Mouse (Mus musculus) C2C12 (cell line): ENCODE data around the gene Shroom2.

Experiments used
- CTCF ChIP-seq: IDR thresholded peaks from one replicate; pipeline ENCODE4 v1.5.1; 2011; ENCODE audit not compliant: control insufficient read depth, insufficient read depth, insufficient read length
- FOSL1 ChIP-seq: IDR thresholded peaks from one replicate; pipeline ENCODE4 v1.8.0; 2011; ENCODE audit warnings: mild to moderate bottlenecking, low read length; ENCODE audit not compliant: poor library complexity, insufficient read depth, severe bottlenecking
- MAX ChIP-seq: IDR thresholded peaks from one replicate; pipeline ENCODE4 v1.6.1; 2011; ENCODE audit warnings: mild to moderate bottlenecking, control low read depth
- MYOD1 ChIP-seq: IDR thresholded peaks from one replicate; pipeline ENCODE4 v1.6.1; 2011; ENCODE audit warnings: low read depth; ENCODE audit not compliant: control insufficient read depth, insufficient read length

DNA sequence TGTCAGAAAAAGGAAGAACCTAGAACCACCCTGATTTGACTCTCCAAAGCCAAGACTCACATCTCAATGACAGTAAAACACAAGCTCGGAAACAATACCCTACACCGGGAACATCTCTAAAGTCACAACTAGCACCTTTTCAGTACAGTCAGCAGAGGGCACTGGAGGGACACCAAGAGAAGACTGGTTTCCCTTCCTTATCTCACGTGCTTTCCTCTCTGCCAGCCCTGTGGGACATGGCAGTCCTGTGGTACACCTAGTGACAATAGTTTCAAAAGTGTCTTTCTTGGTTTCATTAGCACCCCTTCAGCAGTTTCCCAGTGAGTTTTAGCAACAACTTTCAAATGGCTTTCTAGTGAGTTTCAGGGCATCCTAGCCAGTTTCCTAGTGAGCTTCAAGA is 63.9 kb downstream of the Shroom2 start:
- TF ChIP-seq CTCF (no peak), FOSL1 (no peak), MYOD1 (no peak), MAX (no peak)
